Mouse (Mus musculus) thymus, adult 2 months (tissue): ENCODE results near the gene Agbl4.

Experiments used
- CTCF ChIP-seq: fragments of 200-500 bp; IDR thresholded peaks from 2 replicates; pipeline ENCODE4 v1.5.1; 2012; ENCODE audit warnings: mild to moderate bottlenecking, control low read depth, low read length, moderate library complexity, borderline replicate concordance; ENCODE audit not compliant: control insufficient read depth, poor library complexity, insufficient read depth; ENCODE audit errors: extremely low read depth
- POLR2A ChIP-seq: fragments of 200-500 bp; IDR thresholded peaks from 2 replicates; pipeline ENCODE4 v1.6.1; 2012; ENCODE audit warnings: mild to moderate bottlenecking, low read length, control low read depth, moderate library complexity; ENCODE audit not compliant: control insufficient read depth, poor library complexity, insufficient read depth; ENCODE audit errors: extremely low read depth

DNA sequence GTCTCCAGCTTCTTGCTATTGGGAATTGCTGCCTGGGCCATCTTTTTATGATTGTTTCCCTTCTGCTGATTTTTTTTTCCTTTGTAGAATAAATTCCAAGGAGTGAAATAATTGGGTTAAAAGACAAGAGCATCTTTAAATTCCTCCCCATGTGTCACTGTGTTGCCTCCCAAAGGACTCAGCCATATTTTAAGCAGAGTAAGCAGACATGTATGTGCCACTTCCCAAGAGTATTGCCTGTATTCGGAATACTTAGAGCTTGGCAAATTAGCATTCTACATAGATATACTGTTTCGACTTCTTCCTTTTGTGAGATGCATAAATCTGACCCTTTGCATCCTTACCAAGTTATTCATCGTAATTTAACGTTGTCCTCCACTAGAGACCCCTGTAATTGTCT lies 1070.3 kb downstream of the Agbl4 start:
- TF ChIP-seq POLR2A: no peak
- no peak for TF ChIP-seq CTCF
